Mouse (Mus musculus): ENCODE measurements around the gene Prss27.
"Not testable (repeated sequence)": the region's sequence is repeated elsewhere in the genome, so short reads cannot be mapped to it uniquely, and the experiment has no call there.

Prss27 gene

GRCm38 (mm10) chr17:24035087-24035486 lies 2.9 kb upstream of the Prss27 start:
- DNase-seq = no peak

DNA sequence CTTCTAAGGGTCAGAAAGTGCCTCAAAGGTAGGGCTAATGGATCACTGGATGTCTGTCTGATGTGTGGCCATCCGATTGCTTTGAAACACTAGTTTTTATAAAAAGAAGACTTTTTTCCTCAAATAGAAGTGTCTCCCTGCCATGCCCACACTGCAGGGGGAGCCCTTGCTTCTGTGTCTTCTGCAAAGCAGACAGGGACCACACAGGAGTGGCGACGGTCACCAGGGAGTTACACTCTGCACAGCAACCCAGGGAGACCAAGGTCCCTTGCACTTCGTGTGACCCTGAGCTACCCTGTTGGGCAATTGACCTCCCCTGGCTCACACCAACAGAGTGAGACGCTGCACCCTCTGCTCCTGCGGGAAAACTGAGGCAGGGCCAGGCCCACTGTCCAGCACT lies 990 bp upstream of the Prss27 start:
- DNase-seq = no peak

DNA sequence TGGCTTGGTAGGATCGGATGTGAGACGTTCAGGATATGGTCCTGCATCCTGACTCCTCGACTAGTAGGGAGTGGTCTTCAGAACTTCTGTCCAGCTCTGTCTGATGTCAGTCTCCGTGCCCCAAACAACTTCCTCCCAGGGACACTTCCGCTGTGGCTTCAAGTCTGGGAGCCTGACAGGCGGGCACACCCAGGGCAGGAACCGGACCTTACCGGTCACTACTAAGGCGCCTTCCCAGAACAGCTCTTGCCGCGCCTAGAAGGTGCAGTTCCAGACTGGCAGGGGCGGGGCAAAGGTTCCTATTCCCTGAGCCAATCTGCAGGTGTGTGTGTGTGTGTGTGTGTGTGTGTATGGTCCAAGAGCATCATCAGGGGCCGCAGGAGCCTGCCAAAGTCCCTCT lies 584 bp upstream of the Prss27 start:
- DNase-seq = no peak

GRCm38 (mm10) chr17:24044482-24044881 lies 6.5 kb downstream of the Prss27 start:
- no peak for DNase-seq

DNA sequence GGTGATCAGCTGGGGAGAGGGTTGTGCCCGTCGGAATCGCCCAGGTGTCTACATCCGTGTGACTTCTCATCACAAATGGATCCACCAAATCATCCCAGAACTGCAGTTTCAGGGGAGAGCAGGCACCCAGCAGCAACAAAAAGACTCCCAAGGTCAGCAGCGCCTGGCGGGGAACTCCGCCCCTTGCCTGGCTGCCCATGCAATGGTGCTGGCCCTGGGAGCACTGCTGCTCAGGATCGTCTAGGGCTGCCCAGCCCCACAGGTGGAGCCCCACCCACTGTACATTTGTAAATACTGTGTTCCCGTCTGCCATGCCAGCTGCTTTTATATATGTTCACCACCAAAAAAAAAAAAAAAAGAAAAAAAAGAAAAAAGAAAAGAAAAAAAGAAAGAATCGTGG lies 7.7 kb downstream of the Prss27 start:
- DNase-seq = no peak

- DNase-seq = no peak
These were observed 8.1 kb downstream of the Prss27 start for GRCm38 (mm10) chr17:24046026-24046425.

DNA sequence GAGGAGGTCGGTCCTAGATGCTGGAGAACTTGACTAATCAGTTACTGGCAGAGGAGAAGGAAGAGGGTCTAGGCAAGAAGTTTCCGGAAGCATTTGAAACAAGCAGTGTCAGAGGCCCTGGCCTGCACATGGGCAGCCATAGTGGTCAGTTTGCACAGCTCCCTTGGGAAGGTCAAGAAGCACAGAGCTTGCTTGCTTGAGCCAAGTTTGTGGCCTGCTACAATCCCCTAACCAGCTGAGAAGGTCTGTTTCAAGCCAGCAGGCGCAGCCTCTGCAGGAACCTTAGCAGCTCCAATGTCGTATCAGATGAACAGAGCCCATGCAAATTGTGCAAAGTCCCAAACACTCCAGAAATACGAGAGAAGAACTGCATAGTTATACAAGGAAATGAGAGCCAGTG lies 10.1 kb downstream of the Prss27 start:
- DNase-seq = no peak

DNA sequence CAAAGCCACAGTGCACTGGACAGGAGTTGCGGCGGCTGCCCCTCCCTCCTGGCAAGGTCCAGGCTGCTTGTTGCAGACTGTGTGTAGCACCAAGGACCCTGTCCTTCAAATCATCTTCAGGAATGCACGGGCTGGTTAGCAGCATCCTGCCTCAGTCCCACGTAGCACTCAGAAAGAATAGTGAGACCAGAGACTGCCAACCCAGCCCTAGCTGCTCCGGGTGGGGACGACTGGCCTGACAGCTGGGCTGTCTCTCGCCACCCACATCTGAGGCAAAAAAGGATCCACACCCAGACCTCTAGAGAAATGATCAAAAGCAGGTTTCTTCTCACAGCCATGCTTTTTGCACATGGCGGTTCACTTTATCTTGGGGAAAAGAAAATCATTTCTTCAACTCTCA lies 11.1 kb downstream of the Prss27 start:
- no peak for DNase-seq

DNA sequence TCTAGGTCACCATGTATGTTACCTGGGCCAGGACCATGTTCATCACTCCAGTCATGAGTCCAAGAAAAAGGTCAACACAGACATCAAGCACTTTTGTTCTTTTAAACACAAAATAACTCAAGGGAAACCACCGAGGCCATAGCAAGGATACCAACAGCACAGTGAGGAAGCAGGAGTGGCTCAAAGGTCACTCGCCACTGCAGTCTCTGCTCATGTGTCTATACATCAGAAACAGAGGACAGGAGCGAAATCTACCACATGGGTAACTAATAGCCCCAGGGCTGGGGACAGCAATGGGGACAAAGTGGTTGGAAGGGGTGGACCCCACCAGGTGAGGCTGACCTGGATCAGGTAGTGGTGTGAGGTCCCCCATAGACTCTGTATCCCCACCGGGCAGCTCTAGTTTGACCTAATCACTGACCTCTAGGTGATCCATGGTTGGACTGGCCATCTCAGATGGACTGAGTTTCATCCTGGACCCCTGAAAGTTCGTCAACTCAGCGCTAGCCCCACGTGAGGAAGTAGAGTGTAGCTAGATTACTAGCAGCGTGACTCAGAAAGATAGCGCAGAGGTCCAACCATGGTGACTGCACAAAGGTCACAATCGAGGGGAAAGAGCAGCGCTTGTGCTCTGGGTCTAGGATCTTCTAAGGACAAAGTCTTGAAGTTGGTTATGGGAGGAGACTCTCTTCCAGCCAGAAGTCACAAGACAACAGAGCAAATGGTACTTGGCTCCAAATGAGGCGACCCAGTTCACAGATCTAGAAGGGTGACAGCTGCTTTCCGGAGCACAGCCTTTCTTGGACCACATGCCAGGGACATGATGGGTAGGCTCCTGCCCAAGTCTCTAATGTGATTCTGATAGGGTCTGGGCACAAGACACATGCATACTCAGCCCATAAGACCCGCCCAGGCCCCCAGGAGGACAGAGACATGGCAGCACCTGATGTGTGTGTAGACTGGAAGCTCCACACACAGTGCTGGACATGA lies 19.0 kb downstream of the Prss27 start:
- DNase-seq = no peak

DNA sequence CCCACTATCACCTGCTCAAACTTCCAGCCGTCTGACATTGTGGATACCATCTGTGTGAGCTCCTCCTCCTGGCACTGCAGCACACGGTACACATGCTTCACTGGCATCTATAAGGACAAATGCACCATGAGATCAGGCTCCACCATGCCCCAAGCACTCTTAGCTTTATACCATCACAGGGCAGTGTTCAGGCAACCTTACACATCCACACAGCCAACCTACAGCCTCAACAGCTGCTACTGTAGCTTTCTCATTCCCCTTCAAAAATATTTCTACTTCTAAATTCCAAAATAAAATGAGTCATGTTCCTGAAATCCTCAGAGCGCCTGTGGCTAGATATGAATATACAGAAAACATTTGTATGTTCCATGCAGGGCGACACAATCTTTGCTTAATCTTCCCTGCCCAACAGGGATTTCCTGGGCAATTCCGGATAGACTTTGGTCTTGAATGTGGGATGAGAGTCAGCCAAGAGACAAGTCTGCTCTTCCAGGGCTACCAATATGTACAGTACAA lies 19.8 kb downstream of the Prss27 start:
- DNase-seq = no peak

- no peak for DNase-seq
These were observed 24.7 kb downstream of the Prss27 start for GRCm38 (mm10) chr17:24062459-24063155.

DNA sequence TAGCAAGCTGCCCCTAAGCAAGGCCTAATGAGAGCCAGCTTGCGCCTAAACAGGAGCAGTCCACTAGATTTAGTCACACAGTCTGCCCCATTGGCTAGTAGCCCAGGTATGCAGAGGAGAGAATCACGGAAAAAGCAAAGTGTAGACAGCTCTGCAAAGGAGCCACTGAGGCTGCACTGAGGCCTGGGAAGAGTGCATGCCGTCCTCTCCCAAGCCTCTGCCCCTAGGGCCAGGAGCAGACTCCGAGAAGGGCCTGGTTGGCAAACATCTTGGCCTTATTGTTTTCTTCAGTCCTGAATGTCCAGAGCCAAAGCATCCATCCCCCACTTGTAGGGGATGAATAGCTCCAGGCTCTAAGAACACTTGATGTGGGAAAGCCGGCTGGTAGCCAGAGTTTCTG lies 30.3 kb downstream of the Prss27 start:
- no peak for DNase-seq

- DNase-seq = no peak
These were observed 31.6 kb downstream of the Prss27 start for GRCm38 (mm10) chr17:24069531-24069930.

- peak; percentile 94 for DNase-seq
These were observed 35.2 kb downstream of the Prss27 start, which contains the start of gene Kctd5 for GRCm38 (mm10) chr17:24072919-24073696. Gene Kctd5, minus strand, starts transcription at chr17:24073485.

DNA sequence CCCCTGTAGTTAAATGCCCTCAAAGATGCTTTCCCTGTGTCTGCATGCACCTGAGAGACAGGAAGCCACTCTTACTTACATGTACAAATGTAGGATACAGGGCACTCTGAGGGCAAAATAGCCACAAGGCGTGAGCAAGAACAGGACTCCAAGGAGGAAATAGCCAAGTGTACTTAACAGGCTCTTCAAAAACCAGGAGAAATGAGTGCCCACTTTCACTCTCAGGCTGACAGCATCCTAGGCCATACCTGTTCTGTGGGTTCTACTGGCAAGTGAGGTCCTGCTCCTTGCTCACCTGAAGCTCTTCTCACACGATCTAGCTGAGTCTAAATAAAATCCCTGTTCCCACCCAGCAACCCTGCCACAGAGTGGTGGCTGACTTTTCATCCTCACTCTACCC lies 39.2 kb downstream of the Prss27 start:
- DNase-seq = no peak

DNA sequence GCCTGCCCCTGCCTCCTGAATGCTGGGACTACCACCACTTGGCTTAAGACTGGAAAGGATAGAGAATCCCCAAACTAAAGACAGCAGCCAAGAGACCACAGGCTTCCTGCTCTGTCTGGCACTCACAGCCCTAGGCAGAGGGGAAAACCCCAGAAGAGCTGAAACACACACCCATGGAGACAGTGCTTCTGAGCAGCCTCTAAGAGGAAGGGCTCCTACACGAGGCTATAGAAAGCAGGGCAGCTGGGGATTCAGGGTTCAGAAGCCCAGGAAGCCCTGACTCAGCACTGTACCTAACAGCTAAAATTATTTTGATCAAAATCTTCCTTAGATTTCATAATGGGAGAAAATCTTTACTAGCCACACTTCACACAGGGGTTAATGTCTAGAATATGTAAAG lies 46.6 kb downstream of the Prss27 start:
- no peak for DNase-seq

DNA sequence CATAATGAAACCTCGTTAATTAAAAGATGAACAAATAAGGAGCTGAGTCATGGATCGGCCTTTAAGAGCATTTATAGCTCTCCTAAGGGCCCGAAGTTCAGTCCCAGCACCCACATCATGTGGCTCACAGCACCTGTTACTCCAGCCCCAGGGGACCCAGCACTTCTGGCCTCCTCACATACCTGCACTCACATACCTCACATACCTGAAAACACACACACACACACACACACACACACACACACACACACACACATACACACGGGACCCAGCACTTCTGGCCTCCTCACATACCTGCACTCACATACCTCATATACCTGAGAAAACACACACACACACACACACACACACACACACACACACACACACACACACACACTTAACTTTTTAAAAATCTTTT lies 48.5 kb downstream of the Prss27 start:
- DNase-seq = not testable (repeated sequence)

GRCm38 (mm10) chr17:24090575-24090974 lies 52.6 kb downstream of the Prss27 start:
- DNase-seq = no peak
